Mouse (Mus musculus) bone marrow macrophage, adult 2 months (primary cell): ENCODE measurements around the gene Msi2.

ENCODE experiments used
- CTCF ChIP-seq: IDR thresholded peaks from 2 replicates; pipeline ENCODE4 v1.5.1; 2012; ENCODE audit warnings: low read depth, mild to moderate bottlenecking, low read length, moderate library complexity
- POLR2A ChIP-seq: IDR thresholded peaks from 2 replicates; pipeline ENCODE4 v1.6.1; 2012; ENCODE audit warnings: mild to moderate bottlenecking, low read depth, low read length, borderline replicate concordance

- TF ChIP-seq CTCF: no peak
- no peak for TF ChIP-seq POLR2A
Measured at GRCm38 (mm10) chr11:88600194-88600593, 118.1 kb downstream of the Msi2 start.
